Comparison of ENCODE assay signal across 25 mouse cellular contexts in the genomic region with DNA sequence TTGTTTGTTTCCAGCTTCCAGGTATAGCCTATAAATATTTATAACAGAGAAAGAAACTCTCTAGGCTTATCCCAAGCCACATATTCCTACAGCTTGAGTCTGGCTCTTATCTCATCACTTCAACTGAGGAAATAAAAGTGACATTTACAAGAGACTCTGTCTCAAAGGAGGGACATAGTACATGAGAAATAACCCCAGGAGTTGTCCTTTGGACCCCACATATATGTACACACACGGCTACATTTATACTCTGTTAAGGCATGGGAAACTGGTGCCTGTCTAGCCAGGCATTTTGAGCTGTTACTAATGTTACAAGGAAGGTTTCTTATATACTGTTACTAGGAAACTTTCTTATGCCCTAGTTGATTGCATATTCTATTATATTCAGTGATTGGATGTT.
"Had no signal": no experiment of that assay in that cellular context is flagged by ENCODE, and none has a peak within 500 bp of the region (broad histone marks: within the 10 kb centered on the region; RNA-seq: fewer than 3 reads in every experiment).

No protein-coding gene starts in this region.

- H3K9me3 ChIP-seq: heart, embryonic 10.5 days; heart, embryonic 12.5 days; hindbrain, embryonic 10.5 days; hindbrain, embryonic 12.5 days; kidney, embryonic 15.5 days; limb, embryonic 13.5 days; limb, embryonic 15.5 days had no signal

- H3K4me2 ChIP-seq: heart, embryonic 12.5 days; hindbrain, embryonic 12.5 days; hindbrain, embryonic 14.5 days; kidney, embryonic 15.5 days; limb, embryonic 13.5 days; limb, embryonic 15.5 days had no signal

- H3K27ac ChIP-seq: heart, embryonic 10.5 days; hindbrain, embryonic 10.5 days; hindbrain, embryonic 12.5 days; hindbrain, embryonic 14.5 days; kidney, embryonic 15.5 days; kidney, postnatal 0 days; limb, embryonic 13.5 days; limb, embryonic 15.5 days had no signal

- H3K9ac ChIP-seq: forebrain, postnatal 0 days; heart, embryonic 12.5 days; hindbrain, embryonic 12.5 days; hindbrain, embryonic 14.5 days; kidney, embryonic 15.5 days; limb, embryonic 13.5 days; limb, embryonic 15.5 days had no signal

- H3K4me1 ChIP-seq: heart, embryonic 10.5 days; heart, embryonic 12.5 days; hindbrain, embryonic 10.5 days; hindbrain, embryonic 12.5 days; kidney, embryonic 15.5 days; limb, embryonic 13.5 days; limb, embryonic 15.5 days had no signal

- DNase-seq: forebrain, postnatal 0 days; gastrocnemius, postnatal 14 days; gastrocnemius, postnatal 36 days; heart, adult 11 months; heart, postnatal 10 days; heart, postnatal 4 days; kidney, adult 11 months; kidney, adult 2 months; kidney, adult 9 months; kidney, postnatal 14 days; kidney, postnatal 36 days; layer of hippocampus, adult 9-11 months; layer of hippocampus, postnatal 36 days; left cerebral cortex, postnatal 4 days had no signal

- H3K36me3 ChIP-seq: heart, embryonic 10.5 days; heart, embryonic 12.5 days; hindbrain, embryonic 10.5 days; hindbrain, embryonic 12.5 days; kidney, embryonic 15.5 days; limb, embryonic 13.5 days; limb, embryonic 15.5 days had no signal

- H3K27me3 ChIP-seq: heart, embryonic 12.5 days; hindbrain, embryonic 12.5 days; kidney, embryonic 15.5 days; limb, embryonic 13.5 days; limb, embryonic 15.5 days had no signal

- ATAC-seq: forebrain, postnatal 0 days; hindbrain, embryonic 16.5 days; inflammation-experienced regulatory T-cells, adult 6 months had no signal

- H3K4me3 ChIP-seq: heart, embryonic 10.5 days; heart, embryonic 12.5 days; hindbrain, embryonic 10.5 days; hindbrain, embryonic 12.5 days; kidney, embryonic 15.5 days; limb, embryonic 13.5 days; limb, embryonic 15.5 days had no signal
